Mouse (Mus musculus) kidney, postnatal 0 days (tissue): ENCODE results near the gene Pxdn. TPM values are rescaled to one million over a fixed set of nuclear protein-coding genes. Genes with fewer than 3 reads are reported as not detected.
A peak's percentile ranks its signal among the peaks of the same experiment; 100 is the strongest.

Experiments used
- ATAC-seq: fragments of 200-750 bp; cut with Nextera tagmentation; replicated peaks from 2 replicates; pipeline ENCODE4 v1.8.0; 2017; ENCODE audit warnings: low read depth, moderate number of reproducible peaks, moderate TSS enrichment, moderate library complexity; ENCODE audit not compliant: low FRiP score
- DNase-seq: peaks from one replicate; pipeline ENCODE4 v3.0.0-alpha.2; 2016; ENCODE audit warnings: low spot score
- H3K27ac ChIP-seq: fragments of 300-500 bp; sonication (generic); 2 replicates; pipeline ENCODE4 v1.5.1; 2014; ENCODE audit warnings: mild to moderate bottlenecking
- H3K27me3 ChIP-seq: fragments of 300-500 bp; sonication (generic); 2 replicates; pipeline ENCODE4 v1.6.1; 2014; ENCODE audit warnings: low read length, mixed read lengths; ENCODE audit not compliant: insufficient read depth
- H3K36me3 ChIP-seq: fragments of 300-500 bp; sonication (generic); 2 replicates; pipeline ENCODE4 v1.6.1; 2014; ENCODE audit warnings: low read length, mixed read lengths; ENCODE audit not compliant: insufficient read depth
- H3K4me1 ChIP-seq: fragments of 300-500 bp; sonication (generic); replicated peaks from 2 replicates; pipeline ENCODE4 v1.6.1; 2014; ENCODE audit warnings: antibody characterized with exemption, low read length, mixed read lengths; ENCODE audit not compliant: insufficient read depth
- H3K4me2 ChIP-seq: fragments of 300-500 bp; sonication (generic); 2 replicates; pipeline ENCODE4 v1.6.1; 2014; ENCODE audit warnings: mild to moderate bottlenecking, low read length, moderate library complexity, mixed read lengths
- H3K4me3 ChIP-seq: fragments of 300-500 bp; sonication (generic); replicated peaks from 2 replicates; pipeline ENCODE4 v1.5.1; 2014; ENCODE audit warnings: low read depth, low read length
- H3K9ac ChIP-seq: fragments of 300-500 bp; sonication (generic); 2 replicates; pipeline ENCODE4 v1.6.1; 2014; ENCODE audit warnings: low read depth, low read length
- H3K9me3 ChIP-seq: fragments of 300-500 bp; sonication (generic); replicated peaks from 2 replicates; pipeline ENCODE4 v1.6.1; 2016; ENCODE audit warnings: low read length, inconsistent platforms, mixed read lengths
- CTCF ChIP-seq: IDR thresholded peaks from 2 replicates; pipeline ENCODE4 v1.5.1; 2016; ENCODE audit warnings: antibody characterized with exemption, low read depth, mild to moderate bottlenecking, moderate library complexity
- WGBS: fragments of 180-500 bp; shearing (Covaris S2); extraction: QIAGEN DNeasy Blood & Tissue Kit; methylation state at CpG from one replicate; pipeline ENCODE4 v1.1.7; 2014; 5-methylcytosine and 5-hydroxymethylcytosine counted together
- polyA plus RNA-seq: library from polyadenylated mRNA; unstranded; fragments of >200 nt; fragmentation: Nextera tagmentation; extraction: Ambion mirVana; gene quantifications from 2 replicates; pipeline ENCODE4 v1.2.1, GENCODE M21; 2015

Pxdn gene
- polyA plus RNA-seq, 1 experiment from 2014 or later: 49.9 TPM

DNA sequence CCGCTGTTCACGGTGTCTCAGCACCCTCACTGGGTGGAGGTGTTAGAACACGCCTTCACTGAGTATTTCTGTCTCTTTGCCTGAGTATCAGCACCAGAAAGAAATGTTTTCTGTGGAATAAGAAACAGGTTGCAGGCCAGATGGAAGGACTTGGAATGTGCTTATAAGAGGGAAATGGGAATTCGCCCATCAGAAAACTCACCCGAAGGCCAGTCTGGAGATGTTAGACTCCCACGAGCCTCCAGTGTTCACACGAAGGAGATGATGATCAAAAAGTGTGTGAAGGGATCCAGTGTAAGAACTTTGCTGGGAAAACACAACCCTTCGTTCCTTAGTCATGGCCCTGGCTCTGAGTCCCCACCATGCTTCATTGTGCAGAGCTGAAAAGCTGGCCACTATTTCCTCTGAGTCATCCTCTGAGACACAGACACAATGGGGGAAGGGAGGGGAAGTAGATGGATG is 3.3 kb upstream of the Pxdn start:
- Histone ChIP-seq H3K27ac (no peak overlapping the region), H3K4me3 (no peak overlapping the region), H3K4me1 (no peaks in the 10 kb centered on the region), H3K4me2 (no peak overlapping the region), H3K27me3 (no peaks in the 10 kb centered on the region), H3K36me3 (no peaks in the 10 kb centered on the region), H3K9me3 (no peaks in the 10 kb centered on the region), H3K9ac (no peak overlapping the region)
- 47% methylated on average over 8 of the region's 8 CpGs for WGBS
- ATAC-seq (no peak), DNase-seq (no peak)
- TF ChIP-seq CTCF: no peak

DNA sequence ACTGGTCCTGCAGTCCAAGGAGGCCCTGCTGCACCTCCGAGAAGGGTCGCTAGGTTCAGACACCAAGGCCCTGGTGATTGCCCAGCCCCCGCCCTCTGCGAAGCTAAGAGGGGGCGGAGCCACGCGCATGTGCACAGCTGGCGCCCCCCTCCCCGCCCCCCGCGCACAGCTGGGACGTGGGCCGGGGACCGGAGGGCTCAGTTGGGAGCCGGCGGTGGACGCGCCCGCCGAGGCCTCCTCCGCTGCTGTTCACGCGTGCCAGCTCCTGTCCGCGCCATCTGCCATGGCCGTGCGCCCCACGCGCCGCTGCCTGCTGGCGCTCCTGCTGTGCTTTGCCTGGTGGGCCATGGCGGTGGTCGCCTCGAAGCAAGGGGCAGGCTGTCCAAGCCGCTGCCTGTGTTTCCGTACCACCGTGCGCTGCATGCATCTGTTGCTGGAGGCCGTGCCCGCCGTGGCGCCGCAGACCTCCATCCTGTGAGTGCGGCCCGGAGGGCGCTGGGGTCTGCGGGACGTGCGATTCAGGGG is 505 bp downstream of the Pxdn start:
- Histone ChIP-seq H3K27me3 (no peaks in the 10 kb centered on the region), H3K9ac (peak overlapping the region; percentile 65), H3K27ac (peak overlapping the region; percentile 66), H3K36me3 (no peaks in the 10 kb centered on the region), H3K9me3 (no peaks in the 10 kb centered on the region), H3K4me1 (peaks cover 3% of the 10 kb centered on the region; the same call in 1 of the 2 replicates), H3K4me3 (peak overlapping the region; percentile 50), H3K4me2 (peak overlapping the region; percentile 54)
- peak; percentile 88 for DNase-seq
- peak; percentile 90 for ATAC-seq
- 0% methylated on average over 39 of the region's 49 CpGs for WGBS
- no peak for TF ChIP-seq CTCF

DNA sequence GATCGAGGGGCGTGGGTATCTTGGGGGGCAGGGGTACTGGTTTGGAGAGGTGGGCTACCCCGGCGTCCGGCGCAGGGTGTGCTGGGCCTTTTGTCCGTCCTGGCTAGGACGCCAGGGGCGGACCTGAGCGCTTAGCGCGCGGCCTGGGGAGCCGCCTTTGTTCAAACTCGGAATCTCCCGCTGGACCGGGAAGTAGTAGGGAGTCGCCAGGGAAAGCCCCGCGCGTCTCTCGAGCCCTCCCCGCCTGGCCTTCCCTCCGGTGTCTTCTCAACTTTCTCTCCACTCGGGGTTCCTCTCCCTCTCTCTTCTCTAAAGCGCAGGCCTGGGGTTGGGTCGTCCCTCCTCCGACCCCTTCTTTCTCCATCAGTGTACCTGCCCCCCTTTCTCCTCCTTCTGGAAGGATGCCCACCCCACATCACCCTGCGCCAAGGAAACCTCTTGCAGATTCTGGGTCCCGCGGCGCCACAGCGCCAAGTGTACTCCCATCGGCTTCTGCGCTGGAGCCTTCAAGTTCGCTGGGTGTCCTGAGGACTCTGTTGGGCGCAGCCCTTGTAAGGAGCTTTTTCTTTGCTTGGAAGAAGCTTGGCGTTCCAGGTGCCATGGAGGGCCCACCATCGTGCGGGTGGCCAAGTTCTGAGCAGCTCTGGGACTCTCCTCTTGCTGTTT is 1.1 kb downstream of the Pxdn start:
- WGBS: under 1% methylated on average over 39 of the region's 40 CpGs
- peak; percentile 78 for ATAC-seq
- H3K4me3 ChIP-seq: peak overlapping the region; percentile 50

DNA sequence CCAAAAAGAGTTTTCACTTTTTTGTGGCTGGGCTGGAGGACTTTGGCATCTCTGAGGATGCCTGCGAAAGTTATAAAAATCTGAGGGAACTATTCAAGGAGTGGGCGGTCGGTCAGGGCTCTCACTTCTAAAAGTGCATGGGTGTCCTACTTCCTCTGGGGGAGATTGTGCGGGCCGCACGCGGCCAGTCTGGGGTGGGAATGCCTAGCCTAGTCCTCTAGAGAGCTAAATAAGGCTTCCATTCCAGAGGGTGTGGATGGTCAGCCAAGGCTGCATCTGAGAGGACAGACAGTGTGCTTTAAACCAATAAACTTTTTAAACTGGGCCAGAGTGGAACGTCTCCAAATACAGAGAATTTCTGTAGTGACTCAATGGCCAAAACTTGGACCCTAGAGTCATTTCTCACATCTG is 1.9 kb downstream of the Pxdn start:
- TF ChIP-seq CTCF: no peak
- Histone ChIP-seq H3K4me3 (peak overlapping the region; percentile 50), H3K27me3 (no peaks in the 10 kb centered on the region), H3K4me1 (peaks cover 3% of the 10 kb centered on the region; the same call in 1 of the 2 replicates), H3K27ac (peak overlapping the region; percentile 66; the same call in 1 of the 2 replicates), H3K9me3 (no peaks in the 10 kb centered on the region), H3K9ac (peak overlapping the region; percentile 65), H3K36me3 (no peaks in the 10 kb centered on the region), H3K4me2 (peak overlapping the region; percentile 54)
- ATAC-seq (no peak), DNase-seq (no peak)
- 3% methylated on average over 8 of the region's 8 CpGs for WGBS

More for the DNA sequence above, 1.1 kb downstream of the Pxdn start:
- peak overlapping the region; percentile 66 for H3K27ac ChIP-seq
- peak overlapping the region; percentile 65 for H3K9ac ChIP-seq
- H3K9me3 ChIP-seq: no peaks in the 10 kb centered on the region
- peak; percentile 1; the same call in 1 of the 2 replicates for TF ChIP-seq CTCF
- H3K4me1 ChIP-seq: peaks cover 3% of the 10 kb centered on the region; the same call in 1 of the 2 replicates
- DNase-seq: peak; percentile 81
- H3K36me3 ChIP-seq: no peaks in the 10 kb centered on the region
- no peaks in the 10 kb centered on the region for H3K27me3 ChIP-seq
- peak overlapping the region; percentile 54 for H3K4me2 ChIP-seq

DNA sequence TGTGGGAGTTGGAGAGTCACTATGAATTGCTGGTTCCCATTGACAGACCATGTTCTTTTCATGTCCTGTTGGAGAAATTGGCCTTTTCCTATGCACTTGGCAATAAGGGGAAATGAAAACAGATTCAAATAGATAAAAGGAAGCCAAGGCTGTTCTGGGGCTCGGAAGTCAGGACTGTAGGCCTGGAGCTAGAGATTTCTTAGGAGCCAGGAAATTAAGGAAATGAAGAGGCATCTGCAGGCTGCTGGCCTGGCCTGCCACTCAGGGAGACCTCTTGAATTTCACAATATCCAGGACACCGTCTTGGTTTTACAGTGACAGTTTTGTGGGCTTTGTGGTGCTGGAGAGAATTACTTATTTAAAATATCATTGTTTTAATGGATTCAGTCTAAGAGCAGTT is 5.0 kb downstream of the Pxdn start:
- Histone ChIP-seq H3K4me2 (no peak overlapping the region), H3K4me1 (peaks cover 18% of the 10 kb centered on the region), H3K36me3 (no peaks in the 10 kb centered on the region), H3K9me3 (no peaks in the 10 kb centered on the region), H3K27me3 (no peaks in the 10 kb centered on the region), H3K9ac (no peak overlapping the region), H3K4me3 (no peak overlapping the region), H3K27ac (no peak overlapping the region)
- no peak for TF ChIP-seq CTCF
- WGBS: 74% methylated on average over 2 of the region's 2 CpGs
- no peak for ATAC-seq
- DNase-seq: no peak

DNA sequence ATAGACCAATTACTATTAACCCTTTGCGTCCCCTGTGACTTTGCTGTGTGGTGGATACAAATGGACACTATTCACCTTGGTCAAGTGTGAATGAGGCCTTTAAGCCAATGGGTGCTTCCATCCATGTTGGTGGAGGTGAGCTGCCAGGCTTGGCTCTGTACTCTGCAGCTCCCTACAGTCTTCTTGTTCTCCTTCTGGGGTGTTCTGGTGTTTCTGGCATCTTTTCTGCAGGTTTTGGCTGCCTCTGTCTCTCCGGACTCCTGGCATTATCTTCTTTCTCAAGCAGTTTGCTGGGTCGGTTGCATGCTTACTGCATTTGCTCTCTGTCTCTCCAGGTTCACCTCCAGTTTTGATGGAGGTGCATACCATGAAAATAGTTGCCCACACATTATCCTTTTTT is 7.2 kb downstream of the Pxdn start:
- H3K9me3 ChIP-seq: no peaks in the 10 kb centered on the region
- no peak overlapping the region for H3K4me2 ChIP-seq
- H3K4me1 ChIP-seq: peaks cover 18% of the 10 kb centered on the region
- no peak for TF ChIP-seq CTCF
- H3K9ac ChIP-seq: no peak overlapping the region
- no peak overlapping the region for H3K27ac ChIP-seq
- ATAC-seq (no peak), DNase-seq (no peak)
- 83% methylated on average over 3 of the region's 3 CpGs for WGBS
- H3K27me3 ChIP-seq: no peaks in the 10 kb centered on the region
- no peak overlapping the region for H3K4me3 ChIP-seq
- H3K36me3 ChIP-seq: no peaks in the 10 kb centered on the region
